Mouse (Mus musculus) midbrain, embryonic 11.5 days (tissue): ENCODE data around the gene Gpatch3. TPM values are rescaled to one million over a fixed set of nuclear protein-coding genes. Genes with fewer than 3 reads are reported as not detected.

Experiments used
- ATAC-seq: fragments of 200-750 bp; cut with Nextera tagmentation; 2 replicates; pipeline ENCODE4 v1.8.0; 2017; ENCODE audit warnings: moderate TSS enrichment, moderate library complexity; ENCODE audit not compliant: low FRiP score
- DNase-seq: peaks from one replicate; pipeline ENCODE4 v3.0.0; 2015; ENCODE audit warnings: low spot score; ENCODE audit errors: missing footprints
- H3K27ac ChIP-seq: fragments of 300-500 bp; sonication (generic); 2 replicates; pipeline ENCODE4 v1.5.1; 2014; ENCODE audit warnings: low read depth, low read length
- H3K27me3 ChIP-seq: fragments of 300-500 bp; sonication (generic); 2 replicates; pipeline ENCODE4 v1.6.1; 2014; ENCODE audit warnings: mild to moderate bottlenecking, low read length, moderate library complexity, mixed read lengths; ENCODE audit not compliant: control insufficient read depth, insufficient read depth
- H3K36me3 ChIP-seq: fragments of 300-500 bp; sonication (generic); 2 replicates; pipeline ENCODE4 v1.6.1; 2014; ENCODE audit warnings: mild to moderate bottlenecking, low read length, moderate library complexity, mixed read lengths; ENCODE audit not compliant: control insufficient read depth, insufficient read depth
- H3K4me1 ChIP-seq: fragments of 300-500 bp; sonication (generic); 2 replicates; pipeline ENCODE4 v1.6.1; 2014; ENCODE audit warnings: low read length; ENCODE audit not compliant: control insufficient read depth, insufficient read depth
- H3K4me2 ChIP-seq: fragments of 300-500 bp; sonication (generic); 2 replicates; pipeline ENCODE4 v1.6.1; 2014; ENCODE audit warnings: mild to moderate bottlenecking, moderate library complexity
- H3K4me3 ChIP-seq: fragments of 300-500 bp; sonication (generic); 2 replicates; pipeline ENCODE4 v1.5.1; 2014; ENCODE audit warnings: low read depth, low read length
- H3K9ac ChIP-seq: fragments of 300-500 bp; sonication (generic); 2 replicates; pipeline ENCODE4 v1.6.1; 2014; ENCODE audit warnings: low read length
- H3K9me3 ChIP-seq: fragments of 300-500 bp; sonication (generic); 2 replicates; pipeline ENCODE4 v1.6.1; 2016; ENCODE audit warnings: low read length; ENCODE audit not compliant: control insufficient read depth
- WGBS: fragments of 180-500 bp; shearing (Covaris S2); extraction: QIAGEN DNeasy Blood & Tissue Kit; methylation state at CpG from one replicate; pipeline ENCODE4 v1.1.7; 2014; 5-methylcytosine and 5-hydroxymethylcytosine counted together
- polyA plus RNA-seq: library from polyadenylated mRNA; unstranded; fragments of >200 nt; fragmentation: Nextera tagmentation; extraction: Ambion mirVana; gene quantifications from 2 replicates; pipeline ENCODE4 v1.2.1, GENCODE M21; 2014

The Gpatch3 gene
- polyA plus RNA-seq, 1 experiment from 2014 or later: 7.8 TPM

DNA sequence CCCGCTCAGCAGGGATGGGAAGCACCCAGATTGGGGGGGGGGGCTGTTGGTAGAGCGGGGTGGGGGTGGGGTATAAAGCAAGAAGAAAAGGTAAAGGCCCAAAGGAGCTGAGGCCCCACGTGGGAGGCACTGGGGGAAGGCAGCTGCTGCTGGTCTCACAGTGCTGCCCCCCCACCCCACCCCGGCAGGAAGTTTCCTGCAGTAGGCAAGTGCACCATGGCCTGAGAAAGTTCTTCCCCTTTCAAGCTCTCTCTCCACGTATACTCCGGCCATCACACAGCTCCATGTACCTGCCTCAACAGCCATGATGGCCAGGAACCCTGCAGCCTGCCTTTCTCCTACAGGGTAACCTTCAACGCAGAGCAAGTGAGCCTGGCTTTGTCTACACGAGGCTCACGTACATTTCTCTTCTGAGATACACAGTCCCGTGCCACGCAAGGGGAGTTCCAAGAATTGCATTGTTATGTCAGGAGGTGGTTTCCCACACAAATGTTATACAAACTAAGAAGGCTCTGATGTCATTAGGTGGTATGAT, 47.7 kb downstream of the Gpatch3 start:
- ATAC-seq (no peak), DNase-seq (peak; percentile 39)
- H3K27me3 ChIP-seq: no peaks in the 10 kb centered on the region
- 85% methylated on average over 11 of the region's 11 CpGs for WGBS
- no peak overlapping the region for H3K4me3 ChIP-seq
- H3K36me3 ChIP-seq: peaks cover 6% of the 10 kb centered on the region
- H3K4me2 ChIP-seq: no peak overlapping the region
- no peak overlapping the region for H3K9ac ChIP-seq
- no peaks in the 10 kb centered on the region for H3K4me1 ChIP-seq
- H3K9me3 ChIP-seq: no peaks in the 10 kb centered on the region
- no peak overlapping the region for H3K27ac ChIP-seq

DNA sequence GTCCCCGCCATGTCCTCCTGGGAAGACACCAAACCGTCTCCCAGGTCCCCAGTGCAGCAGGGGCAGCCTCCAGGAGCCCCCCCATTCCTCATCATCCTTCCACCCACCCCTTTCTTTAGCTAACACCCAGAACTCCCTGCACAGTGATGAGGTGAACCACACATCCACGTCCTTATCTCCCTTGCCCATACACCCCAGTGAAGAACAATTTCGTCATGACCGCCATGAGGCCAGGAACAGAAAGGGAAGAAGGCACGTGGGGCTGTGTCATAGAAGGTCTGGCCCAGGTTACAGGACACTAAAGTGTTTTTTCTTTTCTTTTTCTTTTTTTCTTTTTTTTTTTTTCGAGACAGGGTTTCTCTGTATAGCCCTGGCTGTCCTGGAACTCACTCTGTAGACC, 50.3 kb downstream of the Gpatch3 start:
- no peak overlapping the region for H3K27ac ChIP-seq
- no peaks in the 10 kb centered on the region for H3K27me3 ChIP-seq
- ATAC-seq (no peak), DNase-seq (peak; percentile 37)
- no peak overlapping the region for H3K4me3 ChIP-seq
- no peaks in the 10 kb centered on the region for H3K4me1 ChIP-seq
- H3K9ac ChIP-seq: no peak overlapping the region
- 91% methylated on average over 7 of the region's 7 CpGs for WGBS
- H3K4me2 ChIP-seq: no peak overlapping the region
- peaks cover 6% of the 10 kb centered on the region for H3K36me3 ChIP-seq
- no peaks in the 10 kb centered on the region for H3K9me3 ChIP-seq

DNA sequence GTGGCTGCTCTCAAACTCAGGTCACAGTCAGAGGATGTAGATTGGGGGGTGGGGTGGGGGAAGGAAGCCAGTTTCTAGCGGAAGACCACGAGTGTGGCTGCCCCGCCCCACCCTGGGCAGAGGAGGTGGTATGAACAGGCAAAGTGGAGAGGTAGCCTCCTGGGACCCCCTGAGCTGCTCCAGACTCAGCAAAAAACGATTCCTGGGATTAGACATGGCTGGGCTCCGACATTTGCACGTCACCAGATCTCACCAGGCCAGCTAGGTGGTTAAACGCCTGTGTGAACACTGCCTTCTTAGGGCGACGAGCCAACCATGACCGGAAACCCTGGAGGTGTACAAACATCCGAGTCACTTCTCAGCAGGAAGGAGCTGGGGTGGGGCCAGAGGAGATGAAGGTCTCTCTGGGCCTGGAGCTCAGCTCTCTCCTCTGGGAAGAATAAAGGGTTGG, 51.1 kb downstream of the Gpatch3 start:
- Histone ChIP-seq H3K4me3 (no peak overlapping the region), H3K9ac (no peak overlapping the region), H3K36me3 (peaks cover 6% of the 10 kb centered on the region), H3K9me3 (no peaks in the 10 kb centered on the region), H3K4me2 (no peak overlapping the region), H3K27ac (no peak overlapping the region), H3K4me1 (no peaks in the 10 kb centered on the region), H3K27me3 (no peaks in the 10 kb centered on the region)
- ATAC-seq (no peak), DNase-seq (peak; percentile 83)
- WGBS: 44% methylated on average over 11 of the region's 11 CpGs

DNA sequence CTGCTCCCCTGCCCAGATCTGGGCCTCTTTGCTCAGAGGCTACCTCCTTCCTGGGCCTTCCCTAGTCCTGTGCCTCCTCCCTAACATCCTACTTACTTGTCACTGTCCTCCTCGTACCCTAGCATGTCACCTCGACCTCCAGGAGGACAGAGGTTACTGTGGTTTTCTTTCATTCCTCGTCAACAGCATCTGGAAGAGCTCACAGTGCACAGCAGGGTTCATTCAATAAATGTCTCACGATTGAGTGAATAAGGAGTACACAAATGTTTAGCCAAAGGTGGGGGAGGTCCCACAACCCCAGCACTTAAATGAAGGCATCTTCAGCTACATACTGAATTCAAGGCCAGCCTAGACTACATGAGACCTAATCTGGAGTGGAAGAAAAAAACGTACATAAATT, 51.7 kb downstream of the Gpatch3 start:
- DNase-seq (peak; percentile 53), ATAC-seq (no peak)
- Histone ChIP-seq H3K4me2 (no peak overlapping the region), H3K4me3 (no peak overlapping the region), H3K27me3 (no peaks in the 10 kb centered on the region), H3K27ac (no peak overlapping the region), H3K9ac (no peak overlapping the region), H3K36me3 (peaks cover 6% of the 10 kb centered on the region), H3K4me1 (no peaks in the 10 kb centered on the region), H3K9me3 (no peaks in the 10 kb centered on the region)
- WGBS: 45% methylated on average over 5 of the region's 5 CpGs

DNA sequence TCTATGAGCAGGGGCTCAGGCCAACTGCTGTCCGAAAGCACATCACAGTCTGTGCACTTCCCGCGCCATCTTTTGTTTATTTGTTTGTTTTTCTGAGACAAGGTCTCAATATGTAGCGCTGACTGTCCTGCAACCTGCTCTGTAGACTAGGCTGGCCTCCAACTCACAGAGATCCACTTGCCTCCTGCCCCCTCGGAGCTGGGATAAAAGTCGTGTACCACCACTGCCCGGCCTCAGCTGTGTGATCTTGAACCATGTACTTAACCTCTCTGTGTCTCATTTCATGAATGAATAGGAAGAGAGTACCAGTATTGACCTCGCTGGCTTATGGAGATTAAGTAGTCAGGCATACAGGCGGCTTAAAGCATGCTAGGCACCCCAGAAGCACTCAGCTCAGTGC, 52.1 kb downstream of the Gpatch3 start:
- ATAC-seq (no peak), DNase-seq (peak; percentile 45)
- Histone ChIP-seq H3K9me3 (no peaks in the 10 kb centered on the region), H3K27me3 (no peaks in the 10 kb centered on the region), H3K4me2 (no peak overlapping the region), H3K9ac (no peak overlapping the region), H3K4me1 (no peaks in the 10 kb centered on the region; the same call in 1 of the 2 replicates), H3K36me3 (peaks cover 6% of the 10 kb centered on the region), H3K4me3 (no peak overlapping the region), H3K27ac (no peak overlapping the region)
- 84% methylated on average over 9 of the region's 9 CpGs for WGBS

DNA sequence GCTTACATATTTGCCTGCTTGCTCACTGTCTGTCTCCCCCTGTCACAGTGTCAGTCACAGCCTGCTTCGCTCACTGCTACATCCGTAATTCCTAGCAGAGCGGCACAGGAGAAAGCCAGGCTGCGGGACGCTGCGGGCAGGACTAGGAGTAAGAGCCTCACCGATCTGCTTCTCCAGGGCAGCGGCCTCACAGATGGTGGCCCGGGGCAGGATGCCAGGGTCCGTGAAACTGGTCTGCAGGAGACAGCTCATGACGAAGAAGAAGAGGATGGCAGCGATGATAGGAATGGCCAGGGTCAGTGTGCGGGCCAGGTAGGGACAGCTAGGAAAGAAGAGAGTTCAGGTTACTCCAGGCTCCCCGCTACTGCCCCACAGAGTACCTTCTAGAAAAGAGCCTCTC, 52.5 kb downstream of the Gpatch3 start:
- H3K4me2 ChIP-seq: no peak overlapping the region
- ATAC-seq (no peak), DNase-seq (peak; percentile 62)
- peaks cover 6% of the 10 kb centered on the region for H3K36me3 ChIP-seq
- peaks cover 2% of the 10 kb centered on the region for H3K4me1 ChIP-seq
- no peaks in the 10 kb centered on the region for H3K27me3 ChIP-seq
- no peak overlapping the region for H3K27ac ChIP-seq
- no peaks in the 10 kb centered on the region for H3K9me3 ChIP-seq
- H3K9ac ChIP-seq: no peak overlapping the region
- 93% methylated on average over 14 of the region's 14 CpGs for WGBS
- no peak overlapping the region for H3K4me3 ChIP-seq

DNA sequence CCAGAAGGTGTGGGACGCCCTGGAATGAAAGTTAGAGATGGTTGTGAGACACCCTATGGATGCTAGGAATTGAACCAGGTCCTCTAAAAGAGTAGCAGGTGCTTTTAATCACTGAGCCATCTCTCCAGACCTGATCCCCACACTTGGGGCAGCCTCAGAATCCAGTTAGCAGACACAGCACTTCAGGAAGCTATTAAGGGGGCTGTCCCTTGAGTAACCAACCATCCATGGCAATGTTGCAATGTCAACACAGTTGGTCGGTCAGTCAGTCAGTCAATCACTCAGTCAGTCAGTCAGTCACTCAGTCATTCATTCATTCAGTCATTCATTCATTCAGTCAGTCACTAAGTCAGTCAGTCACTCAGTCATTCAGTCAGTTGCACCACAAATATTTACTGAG, 54.0 kb downstream of the Gpatch3 start:
- peak; percentile 37 for DNase-seq
- no peak overlapping the region for H3K4me2 ChIP-seq

DNA sequence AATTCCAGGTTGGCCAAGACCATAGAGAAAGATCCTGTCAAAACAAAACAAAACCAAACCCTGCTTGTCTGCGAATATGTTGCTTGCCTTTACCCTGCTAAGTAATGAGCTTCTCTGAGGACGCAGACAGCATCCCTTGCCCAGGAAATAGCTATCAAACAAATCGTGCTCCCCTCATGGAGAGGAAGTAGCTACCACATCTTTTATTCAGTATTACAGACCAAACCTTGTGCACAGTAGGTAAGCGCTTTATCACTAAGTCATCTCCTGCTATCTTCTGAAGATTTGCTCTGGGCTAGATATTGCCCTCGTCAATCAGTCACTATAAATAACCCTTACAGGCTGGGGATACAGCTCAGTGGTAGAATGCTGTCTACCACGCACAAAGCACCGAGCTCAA, 54.6 kb downstream of the Gpatch3 start:
- no peak for DNase-seq
- H3K9me3 ChIP-seq: no peaks in the 10 kb centered on the region
- H3K36me3 ChIP-seq: peaks cover 6% of the 10 kb centered on the region; the same call in 1 of the 2 replicates
- peaks cover 7% of the 10 kb centered on the region for H3K4me1 ChIP-seq
- no peak overlapping the region for H3K27ac ChIP-seq
- H3K4me2 ChIP-seq: no peak overlapping the region
- H3K9ac ChIP-seq: no peak overlapping the region
- 91% methylated on average over 7 of the region's 7 CpGs for WGBS
- H3K27me3 ChIP-seq: no peaks in the 10 kb centered on the region
- no peak overlapping the region for H3K4me3 ChIP-seq
- no peak for ATAC-seq

More for the DNA sequence above, 54.0 kb downstream of the Gpatch3 start:
- no peak overlapping the region for H3K9ac ChIP-seq
- H3K4me1 ChIP-seq: peaks cover 7% of the 10 kb centered on the region
- WGBS: 88% methylated on average over 2 of the region's 2 CpGs
- no peaks in the 10 kb centered on the region for H3K9me3 ChIP-seq
- H3K36me3 ChIP-seq: peaks cover 6% of the 10 kb centered on the region
- no peaks in the 10 kb centered on the region for H3K27me3 ChIP-seq
- H3K27ac ChIP-seq: no peak overlapping the region
- no peak for ATAC-seq
- H3K4me3 ChIP-seq: no peak overlapping the region

DNA sequence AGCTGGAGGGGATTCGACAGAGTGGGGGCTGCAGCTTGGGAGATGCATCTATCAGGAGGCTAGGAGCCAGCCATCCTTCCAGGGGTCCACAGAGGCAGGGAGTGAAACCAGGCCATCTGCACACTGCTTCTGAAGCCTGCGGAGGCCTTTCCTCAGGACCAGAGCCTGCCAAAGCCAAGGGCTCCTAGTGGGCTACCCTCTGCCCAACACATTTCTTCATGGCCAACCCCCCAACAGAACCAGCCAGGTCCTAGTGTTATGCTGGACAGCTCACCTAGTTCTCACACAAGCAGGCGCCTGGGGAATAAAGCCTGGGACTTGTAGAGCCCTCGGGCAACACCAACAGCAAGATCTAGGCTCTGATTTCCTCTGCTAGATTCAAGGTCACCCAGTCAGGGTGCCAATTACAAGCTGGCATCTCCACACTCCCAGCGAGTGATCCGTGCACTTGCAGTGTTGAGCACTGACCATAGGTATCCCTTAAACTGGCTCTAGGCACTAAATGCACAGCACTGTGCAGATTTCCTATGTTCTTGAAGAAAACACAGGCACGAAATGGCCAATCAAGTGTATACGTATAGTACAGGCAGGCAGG, 55.9 kb downstream of the Gpatch3 start:
- Histone ChIP-seq H3K27me3 (no peaks in the 10 kb centered on the region), H3K9ac (no peak overlapping the region), H3K9me3 (no peaks in the 10 kb centered on the region), H3K4me2 (no peak overlapping the region), H3K4me1 (peaks cover 7% of the 10 kb centered on the region), H3K27ac (no peak overlapping the region), H3K36me3 (peaks cover 3% of the 10 kb centered on the region; the same call in 1 of the 2 replicates), H3K4me3 (no peak overlapping the region)
- peak; percentile 69 for DNase-seq
- WGBS: 91% methylated on average over 8 of the region's 8 CpGs
- ATAC-seq: no peak
